Mouse (Mus musculus) liver, embryonic 14.5 days (tissue): Measurements from ENCODE around the gene Cacnb4.

Source experiments
- CTCF ChIP-seq: IDR thresholded peaks from 2 replicates; pipeline ENCODE4 v1.5.1; 2016; ENCODE audit warnings: antibody characterized with exemption, low read depth, control low read depth
- EP300 ChIP-seq: IDR thresholded peaks from 2 replicates; pipeline ENCODE4 v1.6.1; 2016; ENCODE audit warnings: antibody characterized with exemption, low read depth

- no peak for TF ChIP-seq CTCF
- TF ChIP-seq EP300, result no peak
Measured at GRCm38 (mm10) chr2:52547331-52547730, 129.3 kb downstream of the Cacnb4 start.
